Mouse (Mus musculus): ENCODE measurements around the gene Gm21721. TPM values are rescaled to one million over a fixed set of nuclear protein-coding genes. Genes with fewer than 3 reads are reported as not detected.

The Gm21721 gene
- not detected for polyA plus RNA-seq (2014; fragmentation: Illumina TruSeq; extraction: RNeasy Lipid Tissue Mini Kit (QIAGEN cat#74804); ENCODE audit: insufficient read depth, low read depth, low replicate concordance)

DNA sequence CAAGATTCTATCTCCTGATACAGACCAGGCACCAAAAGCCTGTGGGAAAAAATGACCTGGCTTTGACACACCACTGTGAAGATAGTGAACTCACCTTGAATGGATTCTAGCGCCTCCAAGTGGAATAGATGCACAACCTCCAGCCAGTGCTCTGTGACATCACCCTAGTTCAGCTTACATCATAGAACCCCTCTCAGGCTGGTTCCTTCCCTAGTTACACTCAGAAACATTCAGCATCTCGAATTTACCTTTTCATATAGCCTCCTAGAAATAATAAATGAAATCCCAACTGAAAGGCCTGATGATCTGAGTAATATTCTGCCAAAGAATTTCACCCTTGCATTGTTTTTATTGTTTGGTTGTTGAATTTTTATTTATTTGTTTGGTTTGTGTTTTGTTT is at the start of gene Gm21721:
TSS of gene Gm21721 (minus strand) at position 101 of the 400 bp plus-strand sequence.

Other genes with a start within 250 kb of the Gm21721 start
- gene Gm21292, start 68.3 kb downstream of the Gm21721 start, polyA plus RNA-seq (2014; fragmentation: Illumina TruSeq; extraction: RNeasy Lipid Tissue Mini Kit (QIAGEN cat#74804); ENCODE audit: insufficient read depth, low read depth, low replicate concordance), result not detected
- not detected for gene Gm21812, start 145.0 kb upstream of the Gm21721 start, polyA plus RNA-seq (2014; fragmentation: Illumina TruSeq; extraction: RNeasy Lipid Tissue Mini Kit (QIAGEN cat#74804); ENCODE audit: insufficient read depth, low read depth, low replicate concordance)
- gene Gm21874, start 214.0 kb upstream of the Gm21721 start, polyA plus RNA-seq (2014; fragmentation: Illumina TruSeq; extraction: RNeasy Lipid Tissue Mini Kit (QIAGEN cat#74804); ENCODE audit: insufficient read depth, low read depth, low replicate concordance), result not detected